Mouse (Mus musculus): ENCODE measurements around the gene Rfx1. TPM values are rescaled to one million over a fixed set of nuclear protein-coding genes. Genes with fewer than 3 reads are reported as not detected.

Gene Rfx1
- polyA plus RNA-seq, 1 experiment = 3.9 TPM

DNA sequence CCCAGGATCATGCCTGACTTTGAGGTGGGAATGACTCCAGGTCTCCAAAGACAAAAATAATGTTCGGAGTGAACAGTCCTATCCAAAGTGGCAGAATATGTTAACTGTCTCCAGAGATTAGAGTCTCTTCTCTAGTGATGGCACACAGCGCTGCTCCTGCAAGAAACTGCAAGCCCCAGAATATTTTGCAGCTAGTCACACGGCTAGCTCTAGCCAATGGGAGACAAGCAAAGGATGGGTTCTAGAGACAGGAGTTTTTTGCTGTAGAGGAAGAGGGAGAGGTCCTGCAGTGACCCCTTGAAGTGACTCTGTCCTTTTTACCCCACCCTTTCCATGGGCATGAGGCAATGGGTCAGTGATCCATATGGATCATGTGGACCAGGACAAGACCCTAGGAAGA is 71.2 kb downstream of the Rfx1 start:
- H3K27me3 ChIP-seq (ENCODE audit: control insufficient read depth) = no peaks in the 10 kb centered on the region
- no peak for TF ChIP-seq TAL1 (IDR thresholded peaks at IDR 0.05; ENCODE audit: low read length)
- no peak for TF ChIP-seq GATA1 (IDR thresholded peaks at IDR 0.05; ENCODE audit: low read length)
- no peaks in the 10 kb centered on the region for H3K4me1 ChIP-seq (ENCODE audit: control insufficient read depth)
- H3K4me3 ChIP-seq (replicated peaks) = no peak overlapping the region
- H3K36me3 ChIP-seq (ENCODE audit: control insufficient read depth) = peaks cover 88% of the 10 kb centered on the region
- H3K9me3 ChIP-seq (ENCODE audit: control insufficient read depth, low read length) = no peaks in the 10 kb centered on the region

DNA sequence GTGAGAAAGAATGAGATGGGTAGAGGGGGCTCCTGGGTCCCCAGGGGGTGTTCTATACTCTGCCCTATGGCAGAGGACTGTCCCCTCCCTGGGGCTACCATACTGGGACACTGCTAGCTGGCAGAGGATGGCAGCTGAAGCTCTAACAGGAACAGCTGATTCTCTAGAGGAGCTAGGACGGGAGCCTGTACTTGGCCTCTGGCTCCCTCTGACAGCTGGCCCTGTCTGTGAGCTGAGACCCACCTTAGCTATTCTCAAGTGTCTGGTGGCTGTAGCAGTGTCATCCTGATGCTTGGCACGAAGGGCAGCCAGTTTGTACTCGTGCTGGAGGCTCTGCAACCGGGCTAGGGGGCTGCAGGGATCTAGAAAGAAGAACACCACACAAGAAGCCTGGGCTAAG is 74.2 kb downstream of the Rfx1 start:
- TF ChIP-seq TAL1 (IDR thresholded peaks at IDR 0.05; ENCODE audit: low read length) (no peak), GATA1 (IDR thresholded peaks at IDR 0.05; ENCODE audit: low read length) (no peak)
- H3K9me3 ChIP-seq (ENCODE audit: control insufficient read depth, low read length) = no peaks in the 10 kb centered on the region
- H3K4me3 ChIP-seq (replicated peaks) = no peak overlapping the region
- no peaks in the 10 kb centered on the region for H3K4me1 ChIP-seq (ENCODE audit: control insufficient read depth)
- H3K27me3 ChIP-seq (ENCODE audit: control insufficient read depth) = no peaks in the 10 kb centered on the region
- peaks cover 75% of the 10 kb centered on the region for H3K36me3 ChIP-seq (ENCODE audit: control insufficient read depth)

DNA sequence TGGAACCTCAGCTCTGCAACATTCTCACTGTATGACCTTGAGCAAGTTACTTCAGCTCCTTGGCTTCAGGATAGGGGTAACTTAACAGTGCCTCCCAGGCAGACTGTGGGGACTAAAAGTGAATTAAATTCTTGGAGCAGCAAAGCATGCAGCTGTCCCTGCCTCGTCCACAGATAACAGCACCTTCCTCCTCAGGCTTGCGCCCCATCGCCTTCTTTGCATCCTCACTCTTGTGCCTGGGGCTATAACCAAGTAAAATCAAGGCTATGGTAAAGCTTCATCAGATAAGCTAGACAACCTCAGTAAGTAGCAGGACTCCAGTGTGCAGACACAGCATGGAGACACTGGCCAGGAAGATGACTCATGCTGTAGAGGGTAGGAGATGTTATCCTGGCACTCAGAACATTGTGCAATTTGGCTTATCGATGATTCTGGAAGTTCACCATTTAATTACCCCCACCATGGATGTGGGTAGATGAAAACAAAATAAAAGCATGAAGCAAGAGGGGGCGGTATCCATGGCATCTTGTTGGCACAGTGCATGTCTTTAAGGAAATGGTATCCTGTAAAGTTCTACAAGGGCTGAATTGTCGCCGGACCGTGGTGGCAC is 78.1 kb downstream of the Rfx1 start:
- TF ChIP-seq TAL1 (IDR thresholded peaks at IDR 0.05; ENCODE audit: low read length) = no peak
- TF ChIP-seq GATA1 (IDR thresholded peaks at IDR 0.05; ENCODE audit: low read length) = no peak
- no peak overlapping the region for H3K4me3 ChIP-seq (replicated peaks)
- no peaks in the 10 kb centered on the region for H3K9me3 ChIP-seq (ENCODE audit: control insufficient read depth, low read length)
- no peaks in the 10 kb centered on the region for H3K27me3 ChIP-seq (ENCODE audit: control insufficient read depth)
- H3K4me1 ChIP-seq (ENCODE audit: control insufficient read depth) = peaks cover 23% of the 10 kb centered on the region
- H3K36me3 ChIP-seq (ENCODE audit: control insufficient read depth) = peaks cover 39% of the 10 kb centered on the region

Other genes starting within 250 kb of the Rfx1 start
- gene Adgrl1, start 166.7 kb upstream of the Rfx1 start, polyA plus RNA-seq (2012) = 0.04 and 0.08 TPM in 2 replicates
- not detected in 2 replicates for gene Gm10644, start 111.6 kb upstream of the Rfx1 start, polyA plus RNA-seq (2012)
- 56.4 and 58.6 TPM in 2 replicates for gene Asf1b, start 111.3 kb upstream of the Rfx1 start, polyA plus RNA-seq (2012)
- gene Prkaca, start 93.8 kb upstream of the Rfx1 start, polyA plus RNA-seq (2012) = 2.3 and 2.7 TPM in 2 replicates
- gene Samd1, start 69.2 kb upstream of the Rfx1 start, polyA plus RNA-seq (2012) = 37.5 and 42.8 TPM in 2 replicates
- gene 1700067K01Rik, start 65.3 kb upstream of the Rfx1 start, polyA plus RNA-seq (2012) = 0.34 and 0.71 TPM in 2 replicates
- not detected in 2 replicates for gene 2210011C24Rik, start 54.7 kb upstream of the Rfx1 start, polyA plus RNA-seq (2012)
- gene Palm3, start 45.4 kb upstream of the Rfx1 start, polyA plus RNA-seq (2012) = 0.01 TPM in 1 of 2 replicates, not detected in the other
- gene Il27ra, start 24.2 kb upstream of the Rfx1 start, polyA plus RNA-seq (2012) = 0.02 TPM in 1 of 2 replicates, not detected in the other
- gene Rln3, start 21.8 kb upstream of the Rfx1 start, polyA plus RNA-seq (2012) = not detected in 2 replicates
- not detected in 2 replicates for gene Gm10643, start 1.7 kb upstream of the Rfx1 start, polyA plus RNA-seq (2012)
- gene Dcaf15, start 37.9 kb downstream of the Rfx1 start, polyA plus RNA-seq (2012) = 4.7 and 4.9 TPM in 2 replicates
- gene Podnl1, start 59.2 kb downstream of the Rfx1 start, polyA plus RNA-seq (2012) = not detected in 2 replicates
- 1.0 and 1.4 TPM in 2 replicates for gene Cc2d1a, start 81.1 kb downstream of the Rfx1 start, polyA plus RNA-seq (2012)
- not detected in 2 replicates for gene 4930432K21Rik, start 81.2 kb downstream of the Rfx1 start, polyA plus RNA-seq (2012)
- gene Nanos3, start 118.4 kb downstream of the Rfx1 start, polyA plus RNA-seq (2012) = not detected in 2 replicates
- gene Zswim4, start 170.2 kb downstream of the Rfx1 start, polyA plus RNA-seq (2012) = 0.44 and 0.65 TPM in 2 replicates
- gene D8Ertd738e, start 182.9 kb downstream of the Rfx1 start, polyA plus RNA-seq (2012) = 43.2 and 62.9 TPM in 2 replicates
- gene Mri1, start 190.5 kb downstream of the Rfx1 start, polyA plus RNA-seq (2012) = 2.2 and 2.5 TPM in 2 replicates
- gene Ccdc130, start 203.5 kb downstream of the Rfx1 start, polyA plus RNA-seq (2012) = 0.59 and 1.8 TPM in 2 replicates

All from erythroblast, embryonic 14.5 days (primary cell).